ENCODE assay signal across 29 mouse cellular contexts in genomic region chr6:114896281-114896680, GRCm38 (mm10).
A peak's percentile ranks its signal among the peaks of the same experiment; 100 is the strongest.
DNase-seq lines count a peak whose midpoint lies in the region; ATAC-seq lines count a peak whose summit lies in the region.
"Had no signal": no experiment of that assay in that cellular context is flagged by ENCODE, and none has a peak within 500 bp of the region (broad histone marks: within the 10 kb centered on the region; RNA-seq: fewer than 3 reads in every experiment).

No protein-coding gene starts in this region.

- H3K27ac ChIP-seq in heart, embryonic 13.5 days (replicated peaks): peak overlapping the region; percentile 40; the same call in 1 of the 2 replicates
- no peak overlapping the region for H3K27ac ChIP-seq in kidney, embryonic 14.5 days (ENCODE audit: low read depth, low read length)
- H3K27ac ChIP-seq in lung, embryonic 16.5 days (ENCODE audit: low read length): peak overlapping the region; percentile 2; the same call in 1 of the 2 replicates
- H3K27ac ChIP-seq: embryonic facial prominence, embryonic 12.5 days; heart, adult 2 months; hindbrain, embryonic 12.5 days; limb, embryonic 10.5 days; limb, embryonic 15.5 days; midbrain, embryonic 13.5 days; neural tube, embryonic 13.5 days; stomach, postnatal 0 days had no signal

- no peak overlapping the region for H3K9ac ChIP-seq in heart, embryonic 13.5 days
- no peak overlapping the region for H3K9ac ChIP-seq in kidney, embryonic 14.5 days (ENCODE audit: low read depth, low read length)
- H3K9ac ChIP-seq in lung, embryonic 16.5 days (ENCODE audit: low read length): no peak overlapping the region
- H3K9ac ChIP-seq: embryonic facial prominence, embryonic 12.5 days; hindbrain, embryonic 12.5 days; limb, embryonic 15.5 days; midbrain, embryonic 13.5 days; neural tube, embryonic 13.5 days had no signal

- no peak for ATAC-seq in heart, embryonic 13.5 days (ENCODE audit: extremely low read depth, insufficient number of reproducible peaks, low FRiP score, low TSS enrichment)
- no peak for ATAC-seq in kidney, embryonic 14.5 days (ENCODE audit: low FRiP score, low TSS enrichment)
- no peak for ATAC-seq in lung, embryonic 16.5 days (ENCODE audit: low read depth)
- ATAC-seq: forebrain, embryonic 14.5 days; midbrain, embryonic 13.5 days; Patski had no signal

- H3K4me3 ChIP-seq in heart, embryonic 13.5 days: no peak overlapping the region
- H3K4me3 ChIP-seq in kidney, embryonic 14.5 days (ENCODE audit: low read length): no peak overlapping the region
- H3K4me3 ChIP-seq in lung, embryonic 16.5 days (ENCODE audit: low read length): no peak overlapping the region
- H3K4me3 ChIP-seq: embryonic facial prominence, embryonic 12.5 days; heart, adult 2 months; hindbrain, embryonic 12.5 days; limb, embryonic 10.5 days; limb, embryonic 15.5 days; midbrain, embryonic 13.5 days; neural tube, embryonic 13.5 days had no signal

- H3K4me1 ChIP-seq in heart, embryonic 13.5 days: peaks cover 92% of the 10 kb centered on the region
- peaks cover 38% of the 10 kb centered on the region for H3K4me1 ChIP-seq in kidney, embryonic 14.5 days (ENCODE audit: control insufficient read depth, insufficient read depth, low read length)
- H3K4me1 ChIP-seq in lung, embryonic 16.5 days (replicated peaks; ENCODE audit: control insufficient read depth, insufficient read depth, low read length): peaks cover 76% of the 10 kb centered on the region

- 34% methylated on average over 2 of the region's 2 CpGs for WGBS in heart, embryonic 13.5 days
- 91% methylated on average over 2 of the region's 2 CpGs for WGBS in kidney, embryonic 14.5 days
- 29% methylated on average over 2 of the region's 2 CpGs for WGBS in lung, embryonic 16.5 days

- H3K9me3 ChIP-seq in heart, embryonic 13.5 days: no peaks in the 10 kb centered on the region
- H3K9me3 ChIP-seq in kidney, embryonic 14.5 days (ENCODE audit: control insufficient read depth, low read length): no peaks in the 10 kb centered on the region
- no peaks in the 10 kb centered on the region for H3K9me3 ChIP-seq in lung, embryonic 16.5 days (ENCODE audit: control insufficient read depth, low read length)
- H3K9me3 ChIP-seq: embryonic facial prominence, embryonic 12.5 days; hindbrain, embryonic 12.5 days; limb, embryonic 10.5 days; limb, embryonic 15.5 days; midbrain, embryonic 13.5 days; neural tube, embryonic 13.5 days had no signal

- DNase-seq in adrenal gland, postnatal 10 days: peak; percentile 33
- DNase-seq in adrenal gland, adult 2 months: no peak
- no peak for DNase-seq in heart, postnatal 25 days (ENCODE audit: low spot score)
- DNase-seq in kidney, adult 11 months: peak; percentile 12
- DNase-seq in lung, postnatal 36 days: no peak
- DNase-seq: cerebellum, adult 11 months; cerebellum, adult 9-10 months; embryo, embryonic 11 days; gastrocnemius, postnatal 25 days; heart, adult 2 months; kidney, adult 8-10 months; kidney, postnatal 14 days; layer of hippocampus, adult 9-11 months; right cerebral cortex, postnatal 4 days; thymus, adult 18-20 months; thymus, postnatal 25 days had no signal

- no peak overlapping the region for H3K4me2 ChIP-seq in heart, embryonic 13.5 days
- H3K4me2 ChIP-seq in kidney, embryonic 14.5 days (replicated peaks; ENCODE audit: low read depth, low read length): no peak overlapping the region
- H3K4me2 ChIP-seq in lung, embryonic 16.5 days (ENCODE audit: low read depth, low read length): no peak overlapping the region
- H3K4me2 ChIP-seq: embryonic facial prominence, embryonic 12.5 days; hindbrain, embryonic 12.5 days; limb, embryonic 15.5 days; midbrain, embryonic 13.5 days; neural tube, embryonic 13.5 days had no signal

- intact Hi-C loops in heart, postnatal 25 days (cut with DNase I): no loop called here

- H3K27me3 ChIP-seq in heart, embryonic 13.5 days (replicated peaks): no peaks in the 10 kb centered on the region
- no peaks in the 10 kb centered on the region for H3K27me3 ChIP-seq in kidney, embryonic 14.5 days (ENCODE audit: control insufficient read depth, insufficient read depth, low read length)
- no peaks in the 10 kb centered on the region for H3K27me3 ChIP-seq in lung, embryonic 16.5 days (ENCODE audit: control insufficient read depth, insufficient read depth, low read depth, low read length)
- H3K27me3 ChIP-seq: CH12.LX; embryonic facial prominence, embryonic 12.5 days; hindbrain, embryonic 12.5 days; limb, embryonic 15.5 days; midbrain, embryonic 13.5 days; neural tube, embryonic 13.5 days; Patski had no signal

- peaks cover 46% of the 10 kb centered on the region for H3K36me3 ChIP-seq in heart, embryonic 13.5 days
- H3K36me3 ChIP-seq in kidney, embryonic 14.5 days (ENCODE audit: control insufficient read depth, insufficient read depth, low read length): peaks cover 6% of the 10 kb centered on the region; the same call in 1 of the 2 replicates
- peaks cover 7% of the 10 kb centered on the region for H3K36me3 ChIP-seq in lung, embryonic 16.5 days (ENCODE audit: control insufficient read depth, insufficient read depth, low read length)
- H3K36me3 ChIP-seq: neural tube, embryonic 13.5 days had no signal

Comparison
In these comparisons a context has a peak if more than half of its experiments do, and no peak if none do; other contexts are left out.
1. DNase-seq: peak in adrenal gland, postnatal 10 days (single experiment) and kidney, adult 11 months (single experiment); none in adrenal gland, adult 2 months (single experiment), heart, postnatal 25 days (single experiment) and lung, postnatal 36 days (single experiment).